Mouse (Mus musculus): ENCODE results near the gene Rab1b.

DNA sequence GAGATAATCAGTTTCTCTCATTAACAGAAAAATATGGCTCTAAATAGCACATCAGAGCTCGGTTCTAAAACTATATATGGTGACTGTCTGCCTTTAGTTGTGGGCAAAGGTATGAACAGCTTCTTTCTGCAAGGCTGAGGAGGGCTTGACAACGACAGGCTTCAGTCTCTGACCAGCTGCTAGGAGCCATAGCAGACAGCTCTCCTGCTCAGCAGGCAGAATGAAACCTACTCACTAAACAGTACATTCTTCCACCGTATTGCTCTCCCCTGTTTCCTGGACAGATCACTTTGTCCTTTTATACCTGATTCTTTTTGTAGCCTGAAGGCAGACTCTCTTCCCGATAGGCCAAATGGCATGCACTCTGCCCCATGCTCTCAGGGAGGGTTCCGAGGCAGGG is 44.9 kb upstream of the Rab1b start:
- no peak for TF ChIP-seq CTCF (IDR thresholded peaks at IDR 0.05; ENCODE audit: extremely low read depth, insufficient read depth, low read length)
- no peak for TF ChIP-seq POLR2A (IDR thresholded peaks at IDR 0.05; ENCODE audit: extremely low read depth, insufficient read depth, low read length)
